Mouse (Mus musculus): ENCODE results near the gene Rin3.

Rin3 gene

DNA sequence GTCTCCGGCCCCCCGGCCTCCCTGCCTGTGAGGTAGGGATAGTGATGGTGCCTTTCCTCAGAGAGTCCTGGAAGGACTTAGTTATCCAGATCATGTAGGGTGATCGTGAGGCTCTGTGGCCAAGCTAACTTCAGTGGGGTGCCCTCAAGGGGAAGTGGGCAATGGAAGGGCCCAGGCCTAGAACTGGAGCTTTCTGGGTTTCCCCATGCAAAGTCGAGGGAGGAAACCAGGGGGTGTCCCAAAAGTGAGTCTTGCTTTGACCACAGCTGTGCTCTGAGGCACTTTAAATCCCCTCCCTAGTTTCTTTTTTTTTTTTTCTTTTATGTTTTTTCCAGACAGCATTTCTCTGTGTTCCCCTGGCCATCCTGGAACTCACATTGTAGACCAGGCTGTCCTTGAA, 47.3 kb downstream of the Rin3 start:
- no peak for DNase-seq (ENCODE audit: low spot score)

DNA sequence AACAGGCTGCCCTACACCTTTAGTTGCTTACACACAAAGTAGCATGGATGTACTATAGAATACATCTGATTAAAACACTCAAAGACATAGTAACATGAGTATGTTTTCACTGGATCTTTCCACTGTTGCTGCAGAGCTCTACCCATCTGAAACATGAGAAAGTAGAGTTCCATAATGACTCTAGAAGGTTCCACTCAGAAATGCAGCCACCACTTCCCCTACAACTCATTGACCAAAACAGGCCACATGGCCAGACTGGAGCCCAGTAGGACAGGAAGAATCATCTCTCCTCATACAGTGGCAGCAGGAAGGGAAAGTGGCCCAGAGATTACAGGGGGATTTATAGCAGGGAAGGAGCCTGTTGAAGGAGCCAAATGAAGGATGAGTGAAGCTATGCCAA, 47.9 kb downstream of the Rin3 start:
- no peak for DNase-seq (ENCODE audit: low spot score)

DNA sequence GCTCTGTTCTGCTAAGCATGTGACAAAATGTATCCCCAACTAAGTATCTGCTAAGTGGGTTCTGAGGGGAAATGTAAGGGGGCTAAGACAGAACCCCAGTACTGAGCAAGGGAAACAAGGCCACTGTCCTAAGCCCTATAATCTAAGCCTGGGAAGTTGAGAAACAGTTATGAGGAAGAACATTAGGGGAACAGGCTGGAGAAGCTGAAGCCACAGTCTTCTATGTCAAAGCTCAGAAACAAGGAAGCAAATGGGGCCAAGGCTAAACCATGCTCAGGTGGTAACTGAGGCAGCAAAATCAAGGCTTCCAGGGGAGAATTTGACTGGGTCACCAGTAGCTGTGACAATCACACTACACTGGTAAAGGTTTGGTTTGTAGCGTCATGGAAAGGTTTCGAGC, 50.3 kb downstream of the Rin3 start:
- DNase-seq (ENCODE audit: low spot score) = no peak

DNA sequence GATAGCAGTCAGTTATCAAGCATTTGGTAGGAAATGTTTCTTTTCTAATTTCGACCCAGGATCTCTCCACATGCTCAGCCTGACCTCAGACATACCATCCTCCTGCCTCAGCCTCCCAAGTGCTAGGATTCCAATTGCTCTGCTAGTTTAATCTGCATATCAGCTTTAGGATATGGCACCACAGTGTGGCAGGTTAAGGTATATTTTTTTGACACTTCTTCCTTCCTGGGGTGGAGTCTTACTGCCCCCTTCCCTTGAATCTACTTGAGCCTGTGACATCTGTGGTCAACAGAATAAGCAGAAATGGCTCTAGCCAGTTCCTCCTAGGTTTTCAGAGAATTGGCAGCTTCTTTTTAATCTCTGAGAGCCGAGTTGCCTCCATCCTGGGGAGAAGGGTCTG, 56.2 kb downstream of the Rin3 start:
- no peak for DNase-seq (ENCODE audit: low spot score)

DNA sequence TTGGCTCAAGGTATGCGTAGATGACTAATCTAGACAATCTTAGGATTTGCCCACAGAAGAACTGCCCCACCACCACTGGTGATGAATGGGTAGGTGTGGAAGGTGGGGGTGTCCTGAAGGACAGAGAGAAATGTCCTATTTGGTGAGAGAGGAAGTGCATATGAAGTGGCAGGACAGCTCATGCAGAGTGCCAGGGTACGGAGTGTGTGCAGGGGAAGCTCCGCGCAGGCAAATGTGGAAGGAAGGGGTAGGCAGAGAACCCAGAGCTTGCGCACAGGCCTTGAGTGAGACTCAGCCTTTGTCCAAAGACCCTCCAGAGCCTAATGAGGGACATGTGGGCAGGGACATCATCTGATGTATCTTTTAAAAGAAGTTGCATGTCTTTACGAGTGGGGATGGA, 57.6 kb downstream of the Rin3 start:
- no peak for DNase-seq (ENCODE audit: low spot score)

DNA sequence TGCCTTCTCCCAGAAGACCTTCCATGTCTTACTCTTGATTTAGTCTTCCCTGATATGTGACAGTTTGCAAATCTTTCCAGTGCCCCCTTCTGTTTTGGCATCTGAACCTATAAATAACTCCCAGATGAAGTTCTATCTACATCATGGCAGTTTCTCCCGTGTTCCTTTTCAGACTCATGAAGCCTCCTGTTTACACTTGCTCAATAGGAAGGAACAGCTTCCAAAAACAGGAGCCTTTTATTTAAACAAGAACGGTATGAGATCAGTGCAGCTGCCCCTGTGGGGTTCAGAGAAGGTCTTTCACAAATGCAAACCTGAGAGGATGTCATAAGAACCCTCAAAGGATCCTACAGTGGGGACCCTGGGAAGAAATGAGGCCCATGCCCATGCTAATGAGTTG, 59.3 kb downstream of the Rin3 start:
- DNase-seq (ENCODE audit: low spot score) = no peak

DNA sequence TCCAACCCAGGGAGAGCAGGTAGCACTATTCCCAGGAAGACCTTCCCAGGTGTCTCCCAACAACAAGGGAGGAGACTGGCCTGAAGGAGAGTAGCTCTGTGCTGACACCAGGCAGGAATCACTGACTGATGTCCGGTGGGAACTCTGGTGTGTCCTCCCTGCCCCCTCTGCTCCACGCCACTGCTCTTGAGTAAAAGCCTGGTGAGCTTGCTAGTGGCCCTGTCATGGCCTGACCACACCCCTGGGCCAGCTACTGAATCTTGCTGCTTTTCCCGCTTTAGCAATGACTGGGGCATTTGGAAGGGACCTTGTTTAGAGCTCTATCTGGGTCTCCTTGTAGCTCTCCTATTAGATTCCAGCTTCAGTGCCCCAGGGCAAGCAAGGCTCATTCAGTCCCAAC, 59.8 kb downstream of the Rin3 start:
- no peak for DNase-seq (ENCODE audit: low spot score)

DNA sequence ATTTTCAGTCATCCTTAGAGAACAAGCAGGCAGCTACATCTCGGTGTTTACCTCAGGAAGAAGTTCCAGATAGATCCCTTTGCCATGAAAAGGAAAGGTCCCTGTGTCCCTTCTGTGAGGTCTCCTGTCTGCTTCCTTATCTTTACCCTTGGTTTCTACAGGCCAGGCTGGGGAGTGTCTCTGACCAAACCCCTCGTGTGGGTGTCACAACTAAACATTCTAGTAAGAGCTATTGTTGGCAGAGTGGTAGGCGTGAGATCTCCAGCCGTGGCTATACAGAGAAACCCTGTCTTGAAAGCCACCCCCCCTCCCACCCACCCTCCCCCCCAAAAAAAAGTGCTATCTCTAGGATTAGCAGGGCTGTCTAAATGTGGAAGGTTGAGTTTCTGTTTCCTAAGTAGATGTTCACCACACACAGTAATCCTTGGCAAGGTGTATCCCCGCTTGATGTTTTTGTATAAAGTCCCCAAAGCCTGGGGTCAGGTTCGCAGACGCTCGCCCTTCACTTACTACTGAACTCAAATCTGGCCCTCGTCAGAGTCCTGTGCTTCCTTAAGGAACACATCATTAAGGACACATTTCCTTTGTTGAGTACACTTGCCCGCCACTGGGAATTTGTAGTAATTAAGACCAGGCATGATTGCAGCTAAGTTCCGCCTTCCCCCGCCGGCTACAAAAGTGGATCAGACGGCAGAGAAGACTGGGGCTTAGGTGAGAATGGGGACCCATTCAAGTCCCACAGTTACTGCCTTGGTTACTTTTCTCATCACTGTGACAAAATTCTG, 62.4 kb downstream of the Rin3 start:
- no peak for DNase-seq (ENCODE audit: low spot score)

DNA sequence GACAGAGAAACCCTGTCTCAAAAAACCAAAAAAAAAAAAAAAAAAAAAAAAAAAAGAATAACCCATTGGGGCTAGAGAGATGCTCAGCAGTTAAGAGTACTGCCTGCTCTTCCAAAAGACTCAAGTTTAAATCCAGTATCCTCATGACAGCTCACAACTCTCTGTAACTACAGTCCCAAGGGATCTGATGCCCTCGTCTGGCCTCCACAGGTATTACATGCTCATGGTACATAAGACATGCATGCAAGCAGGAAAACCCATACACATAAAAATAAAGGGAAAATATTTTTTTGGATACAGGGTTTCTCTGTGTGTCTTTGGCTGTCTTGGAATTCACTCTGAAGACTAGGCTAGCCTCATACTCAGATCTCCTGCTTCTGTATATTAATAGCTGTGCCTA, 63.7 kb downstream of the Rin3 start:
- peak; percentile 37 for DNase-seq (ENCODE audit: low spot score)

DNA sequence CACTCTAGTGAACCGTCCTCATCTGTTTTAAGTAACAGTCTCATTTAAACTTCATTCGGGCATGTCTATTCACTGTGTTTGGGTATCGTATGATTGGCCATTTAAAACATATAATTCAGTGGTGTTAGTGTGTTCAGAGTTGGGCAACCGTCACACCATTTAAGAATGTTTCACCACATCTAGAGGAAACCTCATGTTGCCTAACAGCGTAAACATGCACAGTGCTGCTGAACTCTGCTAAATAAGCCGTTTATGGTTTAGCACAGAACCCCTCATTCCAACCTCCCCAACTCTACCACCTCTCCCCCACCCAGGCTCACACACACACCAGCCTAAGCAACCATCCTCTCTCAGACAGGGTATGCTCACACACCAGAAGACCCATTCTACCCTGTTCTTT, 65.6 kb downstream of the Rin3 start:
- DNase-seq (ENCODE audit: low spot score) = no peak

DNA sequence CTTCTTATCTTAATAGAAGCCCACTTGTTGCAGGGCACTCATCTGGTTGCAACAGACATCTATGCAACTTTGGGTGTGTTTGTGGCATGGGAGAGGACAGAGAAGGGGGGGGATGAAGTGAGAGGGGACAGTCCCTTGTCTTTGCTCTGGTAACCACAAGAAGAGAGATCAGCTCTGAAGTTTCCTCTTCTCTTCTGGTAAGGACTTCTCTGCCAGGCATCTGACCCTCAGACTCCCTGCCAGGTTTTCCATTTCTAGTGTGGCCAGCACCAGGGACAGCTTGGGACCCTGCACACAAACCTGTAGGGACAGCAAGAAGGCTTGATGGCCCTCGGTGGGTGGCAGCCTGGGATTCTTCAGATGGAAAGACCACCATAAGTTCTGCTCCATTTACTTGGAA, 68.1 kb downstream of the Rin3 start:
- DNase-seq (ENCODE audit: low spot score) = no peak

DNA sequence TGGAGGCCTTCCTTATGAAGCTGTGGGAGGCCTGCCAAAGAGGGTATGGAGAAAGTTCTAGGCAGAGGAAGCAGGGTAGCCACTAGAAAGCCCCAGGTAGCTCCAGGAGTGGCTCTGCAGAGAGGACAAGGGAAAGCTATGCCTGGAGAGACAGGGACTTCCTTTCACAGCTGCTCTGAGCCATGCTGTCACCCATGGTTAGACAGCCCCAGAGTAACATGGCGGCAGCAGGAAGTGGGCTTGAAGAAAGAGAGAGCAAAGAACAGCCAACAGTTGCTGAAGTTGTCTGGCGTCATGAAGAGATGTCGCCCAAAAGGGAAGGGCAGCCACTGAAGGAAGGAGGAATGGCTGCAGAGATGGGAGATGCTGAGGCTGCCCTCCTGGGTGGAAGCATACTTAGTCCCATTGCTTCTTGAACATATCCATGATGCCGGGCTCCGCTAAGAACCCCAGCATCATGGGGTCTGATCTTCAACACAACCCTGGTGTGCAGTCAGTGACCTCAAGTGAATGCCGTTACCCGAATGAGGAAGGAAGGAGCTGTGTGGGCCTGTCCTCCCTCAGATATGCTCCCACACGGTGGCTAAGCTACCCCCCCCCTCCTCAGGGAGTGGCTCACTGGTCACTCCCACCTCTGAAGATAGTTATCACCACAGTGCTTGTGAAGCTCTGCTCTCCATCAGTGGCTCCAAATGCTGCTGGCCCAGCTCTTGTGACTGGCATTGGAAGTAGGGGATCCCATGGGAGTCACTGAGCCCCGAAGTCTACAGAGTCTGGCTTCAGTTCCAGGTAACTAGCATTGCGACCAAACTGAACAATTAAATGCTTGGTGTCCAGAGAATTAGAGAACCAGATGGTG, 71.5 kb downstream of the Rin3 start:
- DNase-seq (ENCODE audit: low spot score) = no peak

DNA sequence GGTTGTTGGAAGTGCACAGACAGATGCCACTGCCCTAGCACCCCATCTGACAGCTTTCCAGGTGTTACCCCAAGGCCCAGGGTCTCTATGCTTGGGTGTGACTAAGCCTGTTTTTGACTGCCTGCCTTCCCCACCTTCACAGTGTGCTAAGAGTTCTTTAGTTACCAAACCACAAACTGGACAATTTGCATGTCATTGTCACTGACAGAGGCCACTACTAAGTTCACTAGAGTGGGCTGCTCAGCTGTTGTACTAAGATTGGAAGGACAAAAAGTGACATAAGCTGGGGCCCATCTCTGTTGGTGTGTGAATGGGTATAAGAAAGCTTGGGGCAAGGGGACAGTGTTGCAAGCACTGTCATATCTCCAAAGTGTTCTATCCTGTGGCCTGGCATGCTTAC, 72.9 kb downstream of the Rin3 start:
- DNase-seq (ENCODE audit: low spot score) = no peak

DNA sequence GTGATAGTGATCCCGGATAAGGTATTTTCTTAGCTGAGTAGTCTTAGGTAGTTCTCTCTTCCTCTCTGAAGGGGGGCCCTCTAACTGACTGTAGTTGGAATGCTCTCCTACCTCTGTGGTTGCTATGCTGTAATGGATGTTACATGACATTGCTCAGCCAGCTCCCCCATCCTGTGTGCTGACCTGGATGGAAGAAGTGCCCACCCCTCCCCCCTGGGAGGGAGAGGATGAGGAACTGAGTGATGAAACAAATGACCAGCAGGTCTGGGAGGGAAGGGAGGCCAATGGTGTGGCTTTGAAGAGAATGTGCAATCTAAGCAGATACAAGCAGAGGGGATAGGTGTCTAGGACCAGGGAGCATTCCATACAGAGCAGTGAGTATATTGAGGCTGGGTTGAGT, 73.9 kb downstream of the Rin3 start:
- DNase-seq (ENCODE audit: low spot score) = no peak

DNA sequence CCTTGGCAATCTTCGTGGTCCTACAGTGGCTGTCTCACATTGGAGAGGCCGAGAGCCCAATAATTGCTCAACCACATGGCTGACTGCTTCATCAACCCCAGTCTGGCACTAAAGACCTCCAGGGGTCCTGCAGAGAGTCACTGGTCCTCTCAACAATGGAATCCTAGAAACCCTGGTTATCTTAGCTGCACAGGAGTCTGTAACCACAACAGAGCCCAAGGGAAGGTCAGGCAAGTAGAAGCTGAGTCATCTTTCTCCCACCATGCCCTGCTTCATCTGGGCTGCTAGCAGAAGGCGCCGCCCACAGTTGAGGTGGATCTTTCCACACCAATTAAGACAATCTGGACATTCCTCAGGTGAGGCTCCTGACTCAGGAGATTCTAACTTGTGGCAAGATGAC, 76.5 kb downstream of the Rin3 start:
- no peak for DNase-seq (ENCODE audit: low spot score)

DNA sequence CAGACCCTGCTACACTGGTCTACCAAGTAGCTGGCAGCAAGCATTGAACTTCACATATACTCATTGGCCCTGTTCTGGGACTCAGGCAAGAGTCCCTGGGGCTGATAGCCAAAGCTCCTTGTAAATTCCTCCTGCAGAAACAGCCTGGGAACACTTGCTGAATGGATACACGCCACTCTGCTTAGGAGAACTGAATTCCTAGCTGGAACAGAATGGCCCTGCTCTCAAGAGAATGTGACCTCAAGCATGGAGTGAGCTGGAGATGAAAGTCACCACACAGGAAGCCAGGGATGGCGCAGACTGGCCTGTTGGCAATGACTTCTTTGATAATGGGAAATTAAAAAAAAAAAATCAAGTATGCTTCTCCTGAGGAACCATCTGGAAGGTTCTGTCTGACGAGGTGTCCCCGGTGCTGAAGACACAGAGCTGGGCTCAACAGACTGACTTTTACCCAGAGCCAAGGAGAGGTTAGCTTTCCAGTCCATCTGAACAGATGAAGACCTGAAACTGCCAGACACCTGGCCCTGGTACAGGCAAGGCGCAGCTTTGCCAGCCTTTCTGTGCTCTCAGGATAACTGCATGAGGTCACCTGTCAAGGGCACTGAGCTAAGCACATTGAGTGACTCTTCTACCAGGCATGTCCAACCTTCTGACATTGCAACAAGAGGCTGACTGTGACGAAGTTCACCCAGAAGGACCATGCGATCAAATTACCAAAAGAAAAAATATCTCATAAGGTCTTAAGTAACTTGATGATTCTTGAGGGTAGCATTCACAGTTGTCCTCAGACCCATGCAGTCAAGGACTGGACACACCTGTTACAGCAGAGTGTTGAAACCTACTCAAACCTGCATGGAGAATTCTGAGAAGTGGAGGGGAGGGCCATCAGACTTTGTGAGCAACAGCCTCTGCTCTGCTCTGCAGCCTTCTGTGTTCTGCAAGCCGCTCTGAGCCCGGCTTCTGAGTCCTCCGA, 78.6 kb downstream of the Rin3 start:
- DNase-seq (ENCODE audit: low spot score) = no peak

DNA sequence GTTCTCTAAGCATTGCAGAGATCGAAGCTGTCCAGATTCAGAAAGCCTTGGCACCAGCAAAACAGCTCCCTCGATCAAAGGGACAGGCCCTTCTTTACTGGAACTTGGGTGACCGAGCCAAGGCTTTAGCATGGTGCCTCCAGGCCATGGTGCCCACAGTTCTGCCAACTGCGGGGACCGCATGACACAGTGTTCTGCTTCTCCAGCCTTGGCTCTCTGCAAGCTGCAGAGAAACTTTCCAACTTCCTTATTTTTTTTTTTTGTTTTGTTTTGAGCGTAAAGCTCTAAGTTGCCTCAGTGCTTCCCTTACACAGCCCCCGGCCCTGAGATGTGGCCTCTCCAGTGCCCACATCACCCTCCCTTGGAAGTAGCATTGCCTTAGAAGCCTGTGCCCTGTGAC, 82.2 kb downstream of the Rin3 start:
- DNase-seq (ENCODE audit: low spot score) = no peak

DNA sequence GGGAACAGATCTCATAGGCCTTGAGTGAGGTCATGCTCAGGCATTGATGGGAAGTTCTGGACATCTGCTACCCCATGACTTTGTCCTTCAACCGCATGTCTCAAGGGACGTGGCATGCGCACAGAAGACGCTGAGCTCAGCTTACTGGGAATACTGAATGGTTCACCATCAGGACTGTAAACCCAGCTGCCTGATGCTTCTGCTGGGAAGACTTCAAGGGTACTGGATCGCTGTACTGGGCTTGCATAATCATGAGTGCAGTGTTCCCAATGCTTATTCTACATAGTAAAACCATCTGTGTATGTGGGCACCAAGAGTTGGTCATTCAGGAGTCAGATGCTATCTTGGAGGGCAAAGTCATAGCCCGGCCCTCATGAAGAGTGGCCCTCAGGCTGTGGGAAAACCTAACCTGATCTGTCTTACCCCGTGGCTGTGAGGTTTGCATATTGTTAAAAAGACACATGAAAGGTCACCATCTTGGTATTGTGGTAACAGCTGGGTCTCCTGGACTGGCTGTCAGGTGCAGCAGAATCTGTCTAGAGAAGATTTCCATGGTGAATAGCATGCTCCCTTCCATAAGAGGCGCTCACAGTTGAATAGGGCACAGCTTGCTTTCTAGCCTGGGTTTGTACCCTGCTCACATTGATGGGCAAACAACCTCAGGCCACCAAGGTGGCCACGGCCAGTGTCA, 83.4 kb downstream of the Rin3 start:
- no peak for DNase-seq (ENCODE audit: low spot score)

DNA sequence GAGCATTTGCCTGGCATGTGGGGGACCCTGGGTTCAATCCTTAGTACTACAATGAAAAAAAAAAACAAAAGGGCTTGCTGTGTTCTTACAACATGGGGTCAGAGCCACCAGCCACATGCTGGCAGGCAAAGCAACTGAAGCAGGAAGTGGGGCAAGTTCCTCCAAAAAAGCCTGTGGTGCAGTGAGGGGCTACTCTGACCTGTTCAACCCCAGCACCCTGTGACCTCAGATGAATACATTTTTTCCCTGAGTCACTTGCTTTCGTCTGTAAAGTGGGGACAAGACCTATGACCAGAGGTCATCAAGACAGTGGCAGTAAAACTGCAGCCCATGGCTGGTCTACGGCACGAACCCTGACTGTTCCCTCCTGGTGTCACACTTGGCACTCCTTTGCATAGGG, 84.2 kb downstream of the Rin3 start:
- DNase-seq (ENCODE audit: low spot score) = no peak

DNA sequence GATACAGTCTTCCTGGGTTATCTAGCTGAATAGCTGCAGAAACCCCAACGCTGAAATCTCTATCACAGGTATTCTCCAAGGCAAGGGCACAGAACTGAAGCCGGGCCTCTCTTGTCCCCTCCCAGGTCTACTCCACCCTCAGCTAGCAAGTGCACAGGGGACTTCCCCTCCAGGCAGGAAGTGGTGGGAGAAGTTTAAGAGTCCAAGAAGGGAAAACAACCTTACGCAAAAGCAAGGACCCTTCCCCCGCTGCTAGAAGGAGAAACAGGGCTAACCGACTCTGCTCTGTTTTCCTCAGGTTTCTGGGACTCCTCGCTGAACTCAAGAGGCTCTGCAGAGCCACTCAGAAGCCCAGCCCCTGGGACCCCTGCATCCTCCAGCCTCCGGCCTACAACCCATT, 85.2 kb downstream of the Rin3 start:
- no peak for DNase-seq (ENCODE audit: low spot score)

DNA sequence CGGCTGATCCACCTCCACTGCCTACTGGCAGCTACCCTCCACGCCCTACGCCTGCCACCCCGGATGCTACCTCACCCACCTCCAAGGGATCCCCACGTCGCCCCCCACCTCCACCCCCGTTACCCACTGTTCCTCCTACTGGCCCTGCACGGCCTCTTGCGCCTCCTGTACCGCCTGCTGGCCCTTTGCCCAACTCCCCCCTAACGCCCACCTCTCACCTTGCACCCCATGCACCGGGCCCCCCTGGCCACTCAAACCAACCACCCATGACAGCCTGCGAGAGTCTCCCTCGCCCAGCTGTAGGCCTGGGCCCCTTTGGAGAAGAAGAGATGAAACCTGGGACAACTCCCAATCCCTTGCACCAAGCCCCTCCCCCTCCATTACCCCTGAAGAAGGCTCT, 85.7 kb downstream of the Rin3 start:
- no peak for DNase-seq (ENCODE audit: low spot score)

Data from layer of hippocampus, adult 9-10 months (tissue).